Mouse (Mus musculus): ENCODE data around the gene Paqr9.

Paqr9 gene

GRCm38 (mm10) chr9:95577502-95577901, 18.0 kb downstream of the Paqr9 start:
- no peak for DNase-seq (ENCODE audit: low spot score in 2 of 2)

- no peak for DNase-seq (ENCODE audit: low spot score in 2 of 2)
These were observed 19.0 kb downstream of the Paqr9 start for GRCm38 (mm10) chr9:95578366-95578895.

GRCm38 (mm10) chr9:95581021-95581757, 21.7 kb downstream of the Paqr9 start:
- DNase-seq (ENCODE audit: low spot score in 2 of 2): no peak

- no peak for DNase-seq (ENCODE audit: low spot score in 2 of 2)
These were observed 22.5 kb downstream of the Paqr9 start for GRCm38 (mm10) chr9:95581758-95582515.

DNA sequence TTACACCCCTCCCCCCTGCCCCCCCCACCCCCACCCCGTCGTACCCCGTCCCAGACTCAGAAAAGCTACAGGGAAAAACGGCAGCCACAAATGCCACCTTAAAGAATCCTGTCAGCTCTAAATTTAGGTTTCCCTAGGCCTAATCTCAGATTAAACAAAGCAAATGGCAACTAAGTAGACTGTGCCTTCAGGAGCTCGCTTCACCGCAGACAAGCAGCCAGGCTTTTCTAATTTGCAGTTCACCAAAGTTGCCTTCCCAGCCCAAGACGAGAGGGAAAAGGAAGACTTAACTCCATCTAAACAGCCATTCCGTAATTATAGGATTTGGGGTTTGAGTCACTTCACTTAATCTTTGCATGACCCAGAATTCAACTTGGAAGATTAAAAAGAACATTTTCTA, 23.1 kb downstream of the Paqr9 start:
- no peak for DNase-seq (ENCODE audit: low spot score in 2 of 2)

DNA sequence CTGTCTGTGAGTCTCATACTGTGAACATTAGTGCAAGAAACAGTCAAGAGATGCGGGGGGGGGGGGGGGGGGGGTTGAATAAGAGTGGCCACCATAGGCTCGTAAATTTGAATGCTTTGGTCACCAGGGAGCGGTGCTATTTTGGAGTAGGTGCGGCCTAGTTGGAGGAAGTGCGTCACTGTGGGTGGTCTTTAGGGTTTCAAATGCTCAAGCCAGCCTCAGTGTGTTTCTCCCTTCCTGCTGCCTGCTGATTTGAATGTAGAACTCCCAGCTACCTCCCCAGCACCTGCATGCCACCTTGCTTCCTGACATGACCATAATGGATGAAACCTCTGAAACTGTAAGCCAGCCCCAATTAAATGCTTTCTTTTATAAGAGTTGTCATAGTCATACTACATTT, 26.6 kb downstream of the Paqr9 start:
- no peak for DNase-seq (ENCODE audit: low spot score in 2 of 2)

DNA sequence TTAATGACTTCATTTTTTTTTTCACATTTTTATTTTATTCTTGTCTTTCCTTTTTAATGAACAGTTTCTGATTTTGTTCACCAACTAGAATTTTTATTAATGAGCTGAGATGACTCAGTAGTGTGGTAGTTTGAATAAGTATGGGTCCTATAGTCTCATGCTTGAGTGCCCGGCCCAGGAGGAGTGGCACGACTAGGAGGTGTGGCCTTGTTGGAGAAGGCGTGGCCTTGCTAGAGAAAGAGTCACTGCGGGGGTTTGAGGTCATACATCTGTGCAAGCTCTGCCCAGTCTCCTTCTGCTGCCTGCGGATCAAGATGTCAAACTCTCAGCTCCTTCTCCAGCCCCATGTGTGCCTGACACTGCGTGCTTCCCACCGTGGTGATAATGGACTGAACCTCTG, 28.6 kb downstream of the Paqr9 start:
- DNase-seq (ENCODE audit: low spot score in 2 of 2): no peak

GRCm38 (mm10) chr9:95594291-95594690, 34.8 kb downstream of the Paqr9 start:
- no peak for DNase-seq (ENCODE audit: low spot score in 2 of 2)

GRCm38 (mm10) chr9:95597466-95598178, 38.2 kb downstream of the Paqr9 start:
- DNase-seq (ENCODE audit: low spot score in 2 of 2): no peak

- DNase-seq (ENCODE audit: low spot score in 2 of 2): no peak
These were observed 38.8 kb downstream of the Paqr9 start for GRCm38 (mm10) chr9:95598179-95598721.

DNA sequence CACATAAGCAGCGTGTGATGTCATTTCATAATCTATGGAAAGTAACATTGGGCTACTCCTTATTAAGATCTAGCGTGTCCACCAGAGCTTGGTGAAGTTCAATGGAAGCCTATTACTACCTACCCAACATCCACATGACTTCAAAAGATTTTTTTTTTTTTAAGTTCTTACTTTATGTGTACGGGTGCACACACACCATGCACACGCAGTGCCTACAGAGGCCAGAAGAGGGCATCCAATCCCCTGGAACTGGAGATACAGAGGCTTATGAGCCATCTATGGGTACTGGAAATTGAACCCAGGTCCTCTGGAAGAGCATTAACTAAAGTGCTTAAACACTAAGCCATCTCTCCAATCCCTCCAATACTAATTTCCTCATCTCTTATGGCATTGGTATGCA, 39.9 kb downstream of the Paqr9 start:
- no peak for DNase-seq (ENCODE audit: low spot score in 2 of 2)

DNA sequence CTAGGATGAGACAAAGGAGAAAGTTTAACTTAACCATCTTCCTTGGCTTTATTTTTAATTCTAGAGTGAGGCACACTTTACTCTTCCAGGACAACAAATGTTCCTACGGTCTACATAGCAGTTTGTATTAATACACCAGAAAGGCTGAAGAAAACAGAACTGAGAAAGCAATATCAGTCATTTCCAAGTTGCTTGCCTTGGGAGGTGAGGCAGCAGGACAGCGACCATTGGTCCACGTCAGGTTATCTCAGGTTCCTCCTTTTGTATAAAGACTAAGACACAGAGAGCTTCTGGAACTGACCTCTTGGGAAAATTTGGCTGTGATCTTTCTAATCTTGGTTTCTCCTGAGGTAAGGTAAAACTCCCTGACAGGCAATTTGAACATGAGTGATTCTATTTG, 43.4 kb downstream of the Paqr9 start:
- no peak for DNase-seq (ENCODE audit: low spot score in 2 of 2)

DNA sequence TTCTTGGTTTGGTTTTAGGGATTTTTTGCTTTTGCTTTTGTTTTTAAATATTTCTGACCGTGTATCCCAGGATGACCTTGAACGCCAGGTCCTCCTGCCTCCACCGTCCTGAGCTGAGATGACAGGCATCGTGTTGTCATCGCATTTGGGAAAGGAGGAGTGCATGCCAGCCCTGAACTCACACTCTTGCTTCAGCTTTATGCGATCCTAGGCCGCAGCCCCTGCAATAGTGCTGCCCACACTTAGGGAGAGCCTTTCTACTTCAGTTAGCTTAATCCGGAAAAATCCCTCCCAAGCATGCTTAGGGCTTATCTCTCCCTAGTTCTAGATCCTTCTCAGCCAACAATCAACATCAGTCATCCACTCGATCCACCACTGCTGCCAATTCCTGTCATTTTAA, 43.9 kb downstream of the Paqr9 start:
- DNase-seq (ENCODE audit: low spot score in 2 of 2): no peak

DNA sequence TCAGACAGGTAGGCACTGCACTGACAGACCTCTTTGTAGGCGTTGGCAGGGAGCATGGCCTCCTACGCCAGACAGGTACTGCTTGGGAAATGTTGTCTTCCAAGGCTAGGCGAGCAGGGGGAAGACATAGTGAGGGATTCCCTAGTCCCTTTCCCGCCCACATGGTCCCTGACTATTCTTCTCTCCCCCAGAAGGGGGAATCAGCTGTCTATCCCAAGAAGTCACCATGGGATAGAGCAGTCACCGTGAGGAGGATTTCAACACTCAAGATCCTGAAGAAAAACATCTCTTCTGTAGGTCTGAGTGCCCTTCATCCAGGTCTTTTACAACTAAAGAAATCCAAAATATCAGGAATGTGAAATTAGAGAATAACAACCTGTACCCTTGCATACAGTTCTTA, 47.7 kb downstream of the Paqr9 start:
- no peak for DNase-seq (ENCODE audit: low spot score in 2 of 2)

- DNase-seq (ENCODE audit: low spot score in 2 of 2): no peak
These were observed 52.9 kb downstream of the Paqr9 start for GRCm38 (mm10) chr9:95612246-95612768.

DNA sequence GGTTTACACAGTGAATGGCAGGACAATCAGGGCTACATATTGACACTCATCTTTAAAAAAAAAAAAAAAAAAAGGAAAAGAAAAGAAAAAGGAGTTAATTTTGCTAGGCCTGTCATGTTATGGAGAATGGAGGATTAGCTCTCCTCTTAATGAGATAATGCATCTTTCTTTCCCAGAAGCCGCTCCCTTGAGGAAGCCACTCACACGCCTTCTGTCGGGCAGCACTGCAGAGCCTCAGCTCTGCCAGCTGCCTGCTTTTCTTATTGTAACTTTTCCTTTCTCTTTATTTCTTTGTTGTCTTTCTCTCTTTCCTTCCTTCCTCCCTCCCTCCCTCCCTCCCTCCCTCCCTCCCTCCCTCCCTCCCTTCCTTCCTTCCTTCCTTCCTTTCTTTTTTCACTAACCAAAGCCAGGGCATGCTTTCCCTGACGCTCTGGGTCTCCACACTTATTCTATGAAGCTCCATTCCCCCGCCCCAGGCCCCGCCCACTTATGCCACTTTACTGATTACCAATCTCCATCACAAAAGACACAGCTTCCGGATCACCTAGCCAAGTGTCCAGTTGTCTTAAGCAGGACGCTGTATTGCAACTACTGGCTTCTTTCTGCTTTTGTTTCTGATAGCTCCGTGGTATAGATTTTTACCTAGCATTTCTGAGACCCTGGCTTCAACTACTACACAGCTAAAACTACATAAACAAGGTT, 54.1 kb downstream of the Paqr9 start:
- DNase-seq (ENCODE audit: low spot score in 2 of 2): no peak

DNA sequence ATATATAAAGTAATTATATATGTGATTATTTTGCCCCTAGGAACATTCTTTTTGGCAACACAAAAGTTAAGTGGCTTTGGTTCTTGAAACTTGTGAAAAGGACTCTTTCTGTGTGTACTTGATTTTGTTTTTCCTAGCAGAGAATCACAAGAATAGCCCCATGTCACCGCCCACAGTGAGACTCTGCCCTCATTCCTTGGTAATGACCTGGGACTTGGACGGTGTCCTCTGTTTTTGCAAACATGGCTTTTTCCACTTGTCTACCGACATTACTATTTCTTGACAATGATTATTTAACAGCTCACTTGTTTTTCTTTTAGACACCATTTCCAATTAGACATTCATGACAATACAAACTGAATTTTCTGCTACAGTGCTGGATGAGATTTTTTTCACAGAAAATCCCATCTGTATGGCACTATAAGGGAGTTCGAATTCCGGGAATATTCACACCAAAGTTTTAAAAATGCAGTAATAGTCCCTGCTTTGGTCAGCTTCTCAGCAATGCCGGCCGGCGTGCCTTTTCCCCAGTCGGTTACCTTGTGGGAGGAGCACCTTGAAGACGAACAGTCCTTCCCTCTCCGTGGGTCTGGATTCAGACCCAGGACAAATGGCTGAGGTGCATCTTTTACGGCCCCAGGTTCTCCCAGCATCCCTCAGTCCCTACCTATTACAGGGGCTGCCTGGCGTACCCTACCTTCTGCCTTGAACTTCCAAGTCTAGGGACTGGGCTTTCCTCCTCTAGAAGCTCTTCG, 55.6 kb downstream of the Paqr9 start:
- DNase-seq (ENCODE audit: low spot score in 2 of 2): no peak

GRCm38 (mm10) chr9:95615961-95616360, 56.5 kb downstream of the Paqr9 start:
- DNase-seq (ENCODE audit: low spot score in 2 of 2): no peak
